Mouse (Mus musculus): ENCODE measurements around the gene Dlx3. TPM values are rescaled to one million over a fixed set of nuclear protein-coding genes. Genes with fewer than 3 reads are reported as not detected.

The Dlx3 gene
- under 1 TPM in 1 of 2 experiments, not detected in 1; 0.28 TPM for polyA plus RNA-seq (2017; shearing (Covaris generic))

GRCm38 (mm10) chr11:95119990-95120632 is at the start of gene Dlx3:
Gene Dlx3, plus strand, starts transcription at chr11:95120119.

GRCm38 (mm10) chr11:95076536-95077111 is 43.3 kb upstream of the Dlx3 start, which contains the start of gene Itga3:
Gene Itga3, minus strand, starts transcription at chr11:95076801.

GRCm38 (mm10) chr11:95145851-95146403 is 26.0 kb downstream of the Dlx3 start, which contains the start of gene Dlx4:
Gene Dlx4, minus strand, starts transcription at chr11:95146263.

Other genes starting within 250 kb of the Dlx3 start
- gene Col1a1, start 183.9 kb upstream of the Dlx3 start, polyA plus RNA-seq (2017; shearing (Covaris generic)), result 1 to 10 TPM in 1 of 2 experiments, under 1 TPM in 1; 0.40 to 3.5 TPM
- not detected for gene Hils1, start 152.5 kb upstream of the Dlx3 start, polyA plus RNA-seq (2017; shearing (Covaris generic))
- gene Sgca, start 143.8 kb upstream of the Dlx3 start, polyA plus RNA-seq (2017; shearing (Covaris generic)), result 1 to 10 TPM in 1 of 2 experiments, under 1 TPM in 1; 0.19 to 1.3 TPM
- 10 to 100 TPM; 19.5 to 20.2 TPM for gene Ppp1r9b, start 129.1 kb upstream of the Dlx3 start, polyA plus RNA-seq (2017; shearing (Covaris generic))
- 1 to 10 TPM in 1 of 2 experiments, under 1 TPM in 1; 0.58 to 1.2 TPM for gene Samd14, start 110.2 kb upstream of the Dlx3 start, polyA plus RNA-seq (2017; shearing (Covaris generic))
- gene Pdk2, start 78.8 kb upstream of the Dlx3 start, polyA plus RNA-seq (2017; shearing (Covaris generic)), result 10 to 100 TPM; 20.3 to 23.4 TPM
- 1 to 10 TPM; 5.7 to 9.3 TPM for gene Itga3, start 43.3 kb upstream of the Dlx3 start, polyA plus RNA-seq (2017; shearing (Covaris generic))
- gene Dlx4, start 26.1 kb downstream of the Dlx3 start, polyA plus RNA-seq (2017; shearing (Covaris generic)), result not detected
- gene Tac4, start 141.4 kb downstream of the Dlx3 start, polyA plus RNA-seq (2017; shearing (Covaris generic)), result under 1 TPM in 1 of 2 experiments, not detected in 1; 0.80 TPM
- gene Kat7, start 190.1 kb downstream of the Dlx3 start, polyA plus RNA-seq (2017; shearing (Covaris generic)), result 100 to 1,000 TPM; 105 to 111 TPM
- gene Fam117a, start 216.9 kb downstream of the Dlx3 start, polyA plus RNA-seq (2017; shearing (Covaris generic)), result 10 to 100 TPM; 34.7 to 36.6 TPM